Mouse (Mus musculus): ENCODE results near the gene Rassf8.

Rassf8 gene

GRCm38 (mm10) chr6:145863065-145863971 lies 116.8 kb downstream of the Rassf8 start:
- peak; percentile 41 to 66 for DNase-seq

DNA sequence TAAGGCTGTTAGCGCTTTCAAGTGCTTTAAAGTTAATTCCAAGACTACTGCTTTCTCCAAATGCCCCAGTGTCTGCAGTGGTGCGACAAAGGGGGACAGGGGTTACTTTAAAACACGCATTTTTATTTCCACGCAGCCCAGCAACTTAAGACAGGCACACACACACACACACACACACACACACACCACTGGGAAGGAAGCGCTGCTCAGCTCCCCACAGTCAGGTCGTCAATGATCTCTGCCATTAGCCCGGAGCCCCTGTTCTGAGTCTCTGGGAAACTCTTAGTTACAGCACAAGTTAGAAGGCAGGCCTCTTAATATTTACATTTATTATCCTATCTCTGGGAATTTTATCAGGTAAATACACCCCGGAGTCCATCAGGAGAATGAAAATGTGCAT lies 117.6 kb downstream of the Rassf8 start:
- no peak for DNase-seq

- peak; percentile 64 to 91 for DNase-seq
Observed at GRCm38 (mm10) chr6:145865289-145865885, 118.8 kb downstream of the Rassf8 start, which contains the start of gene Bhlhe41. Gene Bhlhe41, minus strand, starts transcription at chr6:145865558.

DNA sequence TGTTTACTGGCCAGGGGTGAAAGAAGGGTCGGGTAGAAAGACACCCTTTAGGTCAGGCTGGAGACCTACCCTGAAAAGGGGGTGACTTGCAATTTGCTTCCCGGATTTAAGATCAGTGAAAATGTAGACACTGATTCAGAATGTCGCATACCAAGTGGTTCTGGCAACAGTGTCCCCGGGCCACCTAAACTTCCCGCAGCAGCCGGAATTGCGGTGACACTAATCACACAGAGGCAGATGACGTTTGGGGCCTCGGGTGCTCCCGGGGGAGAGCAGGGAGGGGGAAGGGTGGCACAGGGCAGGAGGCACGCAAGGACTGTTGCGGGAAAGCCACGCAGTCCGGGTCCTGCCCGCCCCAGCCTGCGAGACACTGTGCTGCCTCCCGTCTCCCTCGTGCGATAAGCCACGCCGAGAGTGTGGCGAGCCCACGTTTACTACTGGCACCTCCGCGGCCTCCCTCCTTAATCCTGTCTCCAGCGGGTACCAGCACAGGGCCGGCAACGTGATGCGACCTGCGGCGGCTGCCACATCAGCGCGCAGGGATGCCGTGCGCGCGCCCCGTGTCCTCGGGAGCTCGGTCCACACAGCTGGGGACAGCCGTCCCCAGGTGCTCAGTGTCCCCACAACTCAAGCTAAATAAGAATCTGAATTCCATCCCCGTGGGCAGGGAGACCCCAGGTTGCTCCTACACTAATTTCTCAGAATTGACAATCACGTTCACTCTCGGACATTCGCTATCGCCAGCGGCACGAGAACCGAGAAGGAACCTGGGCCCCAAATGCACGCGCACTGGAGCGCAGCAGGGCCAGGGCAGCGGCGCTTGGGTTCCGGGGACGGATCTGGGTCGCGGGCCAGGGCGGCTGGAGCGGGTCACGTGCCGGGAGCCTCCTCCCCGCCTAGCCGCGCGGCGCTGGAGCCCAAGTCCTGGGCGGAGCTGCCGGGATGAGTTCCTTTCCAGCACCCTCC lies 119.6 kb downstream of the Rassf8 start:
- peak; percentile 90 to 96 for DNase-seq

DNA sequence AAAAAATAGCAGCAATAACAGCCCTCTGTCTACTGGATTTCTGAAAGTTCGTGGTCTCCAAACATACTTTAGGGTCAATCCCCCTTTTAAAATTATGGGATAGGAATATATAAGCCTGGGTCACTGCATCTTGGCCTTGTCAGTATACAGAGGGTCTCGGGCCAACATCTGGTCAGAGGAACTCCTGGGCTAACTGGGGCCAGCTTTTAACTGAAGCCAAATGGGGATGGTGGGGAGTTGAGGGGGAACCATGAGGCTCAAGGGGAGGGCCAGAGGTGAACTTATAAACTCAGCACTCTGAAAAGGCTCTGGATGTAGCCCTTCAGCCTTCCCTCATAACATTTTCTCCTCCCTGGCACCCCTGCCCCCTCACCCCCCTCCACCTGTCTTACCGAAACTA lies 120.6 kb downstream of the Rassf8 start:
- DNase-seq: no peak
